Comparison of ENCODE assay signal across 8 mouse cellular contexts in the genomic region with DNA sequence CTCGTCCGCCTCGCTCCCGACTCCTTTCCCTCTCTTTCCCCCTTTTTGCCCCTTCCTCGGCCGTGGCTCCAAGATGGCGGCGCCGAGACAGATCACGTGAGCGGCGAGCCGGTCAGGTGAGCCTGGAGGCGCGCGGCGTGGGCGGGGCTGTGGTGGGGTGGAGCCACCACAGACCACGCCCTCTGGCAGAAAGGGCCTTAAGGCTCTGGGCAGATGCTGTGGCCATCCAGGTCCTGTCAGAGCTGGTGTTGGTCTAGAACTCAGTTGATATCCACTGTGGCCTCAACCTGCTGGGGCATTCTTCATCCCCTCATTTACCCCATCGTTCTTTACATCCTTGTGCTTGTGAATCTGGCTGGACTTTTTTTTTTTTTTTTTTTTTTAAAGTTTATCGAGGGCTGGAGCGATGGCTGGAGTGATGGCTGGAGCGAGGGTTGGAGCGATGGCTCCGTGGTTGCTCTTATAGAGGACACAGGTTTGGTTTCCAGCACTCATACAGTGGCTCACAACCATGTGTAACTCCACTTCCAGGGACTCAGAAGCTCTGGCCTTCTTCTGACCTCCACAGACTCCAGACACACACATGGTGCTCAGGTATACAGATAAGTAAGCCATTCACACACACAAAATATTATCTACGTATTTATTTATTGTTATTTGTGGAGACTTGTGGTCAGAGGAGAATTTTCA. TPM values are rescaled to one million over a fixed set of nuclear protein-coding genes. Genes with fewer than 3 reads are reported as not detected.
DNase-seq lines count a peak whose midpoint lies in the region; ATAC-seq and TF ChIP-seq lines count a peak whose summit lies in the region.

Gene Zfp507, minus strand, starts transcription at position 98 of the 690 bp plus-strand sequence.

- H3K4me3 ChIP-seq in CH12.LX (replicated peaks in 1 of 3; ENCODE audit: low read depth in 2 of 3, low read length in 2 of 3, poor library complexity in 1 of 3), result peak within 1 kb of the TSS; percentile 76 to 96 (median 91)
- peak within 1 kb of the TSS; percentile 89 to 97 for H3K4me3 ChIP-seq in heart, embryonic 14.5 days (ENCODE audit: control insufficient read depth in 1 of 2, insufficient read depth in 1 of 2, low read depth in 1 of 2, low read length in 2 of 2)
- peak within 1 kb of the TSS; percentile 84 for H3K4me3 ChIP-seq in liver, embryonic 11.5 days (ENCODE audit: low read depth, low read length)
- peak within 1 kb of the TSS; percentile 68 for H3K4me3 ChIP-seq in stomach, embryonic 15.5 days (replicated peaks)

- peak within 1 kb of the TSS; percentile 64 for H3K27ac ChIP-seq in CH12.LX (ENCODE audit: insufficient read depth, low read depth)
- H3K27ac ChIP-seq in heart, embryonic 14.5 days (replicated peaks in 1 of 2; ENCODE audit: control insufficient read depth in 1 of 2, insufficient read depth in 1 of 2, low read depth in 2 of 2, low read length in 2 of 2), result peak within 1 kb of the TSS; percentile 57 to 84
- H3K27ac ChIP-seq in liver, embryonic 11.5 days (ENCODE audit: low read depth, low read length), result peak within 1 kb of the TSS; percentile 88
- H3K27ac ChIP-seq in stomach, embryonic 15.5 days, result peak within 1 kb of the TSS; percentile 64

- peaks cover 23% of the 10 kb centered on the region for H3K79me2 ChIP-seq in CH12.LX (replicated peaks; ENCODE audit: control insufficient read depth, extremely low read depth, insufficient read depth, poor library complexity, severe bottlenecking)

- peaks cover 6 to 23% of the 10 kb centered on the region in 2 experiments for H3K4me1 ChIP-seq in CH12.LX (ENCODE audit: control insufficient read depth in 1 of 2, insufficient read depth in 2 of 2)
- peaks cover 2 to 14% of the 10 kb centered on the region in 2 experiments; a peak in 3 of 4 replicates for H3K4me1 ChIP-seq in heart, embryonic 14.5 days (ENCODE audit: control insufficient read depth in 2 of 2, insufficient read depth in 2 of 2, low read length in 2 of 2)
- H3K4me1 ChIP-seq in liver, embryonic 11.5 days (replicated peaks; ENCODE audit: control insufficient read depth, insufficient read depth, low read length), result no peaks in the 10 kb centered on the region; the same call in 1 of the 2 replicates
- H3K4me1 ChIP-seq in stomach, embryonic 15.5 days, result 0 out of 2 replicates have a peak, but pooled peaks cover 4% of the 10 kb centered on the region

- peak; percentile 93 for ATAC-seq in heart, embryonic 14.5 days (ENCODE audit: insufficient number of reproducible peaks, insufficient read depth, low FRiP score, low read depth)
- peak; percentile 89 for ATAC-seq in liver, embryonic 11.5 days (replicated peaks; ENCODE audit: low FRiP score)
- ATAC-seq in stomach, embryonic 15.5 days (ENCODE audit: insufficient read depth, low FRiP score, low read depth), result peak; percentile 93

- no peak for TF ChIP-seq RAD21 in CH12.LX (IDR thresholded peaks at IDR 0.05; ENCODE audit: low read depth, low read length)

- peak within 1 kb of the TSS; percentile 97 for H3K9ac ChIP-seq in CH12.LX (ENCODE audit: insufficient read depth, low read depth)
- peak within 1 kb of the TSS; percentile 98 for H3K9ac ChIP-seq in heart, embryonic 14.5 days (ENCODE audit: low read length)
- peak within 1 kb of the TSS; percentile 96 for H3K9ac ChIP-seq in liver, embryonic 11.5 days (ENCODE audit: low read depth, low read length)
- H3K9ac ChIP-seq in stomach, embryonic 15.5 days, result peak within 1 kb of the TSS; percentile 88

- no peak for TF ChIP-seq EP300 in CH12.LX (IDR thresholded peaks at IDR 0.05; ENCODE audit: low read length)

- in situ Hi-C loops in CH12.LX (cut with MboI; ENCODE audit: low pct_ligation_motif_present, low pct_unique_long_range_greater_than_20kb, low sequenced_read_pairs), result no loop called here

- dilution Hi-C loops in CH12.LX (cut with MboI; ENCODE audit: extremely low pct_ligation_motif_present, extremely low pct_unique_long_range_greater_than_20kb, low sequenced_read_pairs), result no loop called here

- no peak for TF ChIP-seq CTCF in CH12.LX (conservative IDR thresholded peaks at IDR 0.05 in 1 of 2, IDR thresholded peaks at IDR 0.05 in 1 of 2; ENCODE audit: low read depth in 2 of 2, low read length in 2 of 2)

- H3K9me3 ChIP-seq in CH12.LX (replicated peaks; ENCODE audit: low read length), result no peaks in the 10 kb centered on the region
- no peaks in the 10 kb centered on the region for H3K9me3 ChIP-seq in heart, embryonic 14.5 days (ENCODE audit: control insufficient read depth, low read length)
- H3K9me3 ChIP-seq in liver, embryonic 11.5 days (ENCODE audit: control insufficient read depth, low read length), result no peaks in the 10 kb centered on the region
- H3K9me3 ChIP-seq in stomach, embryonic 15.5 days, result no peaks in the 10 kb centered on the region

- peaks cover 23 to 31% of the 10 kb centered on the region in 2 experiments for H3K36me3 ChIP-seq in CH12.LX (replicated peaks in 1 of 2; ENCODE audit: control insufficient read depth in 1 of 2, insufficient read depth in 1 of 2, low read length in 1 of 2)
- H3K36me3 ChIP-seq in heart, embryonic 14.5 days (ENCODE audit: control insufficient read depth, insufficient read depth, low read length), result peaks cover 30% of the 10 kb centered on the region
- H3K36me3 ChIP-seq in liver, embryonic 11.5 days (ENCODE audit: control insufficient read depth, insufficient read depth, low read length), result peaks cover 9% of the 10 kb centered on the region; the same call in 1 of the 2 replicates
- H3K36me3 ChIP-seq in stomach, embryonic 15.5 days, result peaks cover 8% of the 10 kb centered on the region

- no peaks in the 10 kb centered on the region for H3K27me3 ChIP-seq in CH12.LX (replicated peaks)
- no peaks in the 10 kb centered on the region for H3K27me3 ChIP-seq in heart, embryonic 14.5 days (ENCODE audit: control insufficient read depth, insufficient read depth, low read length)
- H3K27me3 ChIP-seq in liver, embryonic 11.5 days (replicated peaks; ENCODE audit: control insufficient read depth, insufficient read depth, low read length), result no peaks in the 10 kb centered on the region; the same call in 1 of the 2 replicates
- H3K27me3 ChIP-seq in stomach, embryonic 15.5 days (replicated peaks), result no peaks in the 10 kb centered on the region; the same call in 1 of the 2 replicates

- 24% methylated on average over 24 of the region's 26 CpGs for WGBS in heart, embryonic 14.5 days
- WGBS in liver, embryonic 11.5 days, result 22% methylated on average over 25 of the region's 26 CpGs
- 21% methylated on average over 24 of the region's 26 CpGs for WGBS in stomach, embryonic 15.5 days

- peak within 1 kb of the TSS; percentile 10; the same call in 1 of the 2 replicates for H3K4me2 ChIP-seq in CH12.LX (ENCODE audit: insufficient read depth, low read depth, poor library complexity, severe bottlenecking)
- H3K4me2 ChIP-seq in heart, embryonic 14.5 days (ENCODE audit: low read length), result peak within 1 kb of the TSS; percentile 90
- peak within 1 kb of the TSS; percentile 85 for H3K4me2 ChIP-seq in liver, embryonic 11.5 days
- peak within 1 kb of the TSS; percentile 72 for H3K4me2 ChIP-seq in stomach, embryonic 15.5 days

- peak; percentile 68 for TF ChIP-seq POLR2A in CH12.LX (IDR thresholded peaks at IDR 0.05; ENCODE audit: low read depth, low read length)

- DNase-seq in CH12.LX (ENCODE audit: extremely low read depth), result peak; percentile 84
- DNase-seq in c-Kit-positive CD71-negative TER-119-negative erythroid progenitor cells, embryonic 14.5 days (ENCODE audit: low read depth), result peak; percentile 51
- DNase-seq in fibroblast of lung, adult 2 months (ENCODE audit: low read depth), result peak; percentile 72
- DNase-seq in kidney, postnatal 10 days, result peak; percentile 95
- peak; percentile 94 for DNase-seq in liver, embryonic 11.5 days (ENCODE audit: low spot score)
- DNase-seq in natural killer cell, adult 2 months (ENCODE audit: low spot score in 2 of 2), result peak; percentile 85 to 90

TF ChIP-seq in CH12.LX, 34 proteins besides CTCF, POLR2A, EP300 and RAD21 (continues in another document):
- TF ChIP-seq BHLHE40 (IDR thresholded peaks at IDR 0.05; ENCODE audit: low read depth, low read length) (peak; percentile 98), GABPA (IDR thresholded peaks at IDR 0.05; ENCODE audit: insufficient replicate concordance, low read depth, low read length) (no peak), TBP (conservative IDR thresholded peaks at IDR 0.05; ENCODE audit: low read depth, low read length) (0 out of 2 replicates have a peak, but pooled peaks have one; percentile 44), MYC (IDR thresholded peaks at IDR 0.05; ENCODE audit: low read depth, low read length) (0 out of 2 replicates have a peak, but pooled peaks have one; percentile 44), SIN3A (IDR thresholded peaks at IDR 0.05; ENCODE audit: low read length) (peak; percentile 61), MXI1 (IDR thresholded peaks at IDR 0.05; ENCODE audit: low read depth, low read length) (no peak; the same call in none of the 2 replicates), ELF1 (IDR thresholded peaks at IDR 0.05; ENCODE audit: low read depth, low read length) (no peak), ZMIZ1 (IDR thresholded peaks at IDR 0.05; ENCODE audit: low read depth, low read length) (no peak), TCF12 (IDR thresholded peaks at IDR 0.05; ENCODE audit: low read depth, low read length) (peak; percentile 75), MAX (IDR thresholded peaks at IDR 0.05; ENCODE audit: low read length) (peak; percentile 90), MAZ (IDR thresholded peaks at IDR 0.05; ENCODE audit: low read depth, low read length) (no peak), CHD2 (IDR thresholded peaks at IDR 0.05; ENCODE audit: low read length) (no peak), USF2 (conservative IDR thresholded peaks at IDR 0.05; ENCODE audit: low read depth, low read length) (peak; percentile 93), UBTF (IDR thresholded peaks at IDR 0.05; ENCODE audit: low read depth, low read length) (no peak), USF1 (IDR thresholded peaks at IDR 0.05; ENCODE audit: low read depth, low read length) (peak; percentile 97), IRF4 (IDR thresholded peaks at IDR 0.05; ENCODE audit: low read depth, low read length) (no peak), RCOR1 (conservative IDR thresholded peaks at IDR 0.05; ENCODE audit: low read depth, low read length) (no peak), POLR2AphosphoS2 (IDR thresholded peaks at IDR 0.05; ENCODE audit: low read depth, low read length) (peak; percentile 47; the same call in 1 of the 2 replicates), ETS1 (conservative IDR thresholded peaks at IDR 0.05; ENCODE audit: low read depth, low read length) (no peak), HCFC1 (IDR thresholded peaks at IDR 0.05; ENCODE audit: low read depth, low read length) (peak; percentile 76)

RNA-seq across cellular contexts. Expression of gene Zfp507, which starts in this region (rescaled TPM):
- total RNA-seq in CH12.LX (2012; rRNA removed) (19.5 and 20.1 TPM in 2 replicates), CH12.LX (2014; rRNA removed) (9.2 and 10.4 TPM in 2 replicates)
- polyA plus RNA-seq in CH12.LX (2012; ENCODE audit: insufficient read length, low read depth), result 17.9 and 19.8 TPM in 2 replicates
- 9.7 and 14.4 TPM in 2 replicates for polyA plus RNA-seq in heart, embryonic 14.5 days (2014; fragmentation: Nextera tagmentation; extraction: Ambion mirVana)
- polyA plus RNA-seq in liver, embryonic 11.5 days (2014; fragmentation: Nextera tagmentation; extraction: Ambion mirVana), result 11.5 and 14.4 TPM in 2 replicates
- polyA plus RNA-seq in stomach, embryonic 15.5 days (2015; fragmentation: Nextera tagmentation; extraction: Ambion mirVana), result 17.2 and 19.5 TPM in 2 replicates

Comparison
In these comparisons a context has a peak if more than half of its experiments do, and no peak if none do; other contexts are left out.
1. Peak in every context shown above with its lines: DNase-seq, ATAC-seq, H3K4me3 ChIP-seq and H3K27ac ChIP-seq.
2. H3K4me2 ChIP-seq: peak in every context shown above with its lines; median percentile 90 in heart, embryonic 14.5 days; 85 in liver, embryonic 11.5 days; 72 in stomach, embryonic 15.5 days; 10 in CH12.LX.